Mouse (Mus musculus): Measurements from ENCODE around the gene Gm20388. TPM values are rescaled to one million over a fixed set of nuclear protein-coding genes. Genes with fewer than 3 reads are reported as not detected.
A peak's percentile ranks its signal among the peaks of the same experiment; 100 is the strongest.
"Not testable (repeated sequence)": the region's sequence is repeated elsewhere in the genome, so short reads cannot be mapped to it uniquely, and the experiment has no call there.

Gene Gm20388
- polyA plus RNA-seq, 1 experiment from 2014 or later = 4.4 TPM

GRCm38 (mm10) chr8:123043941-123044340, 3133.3 kb downstream of the Gm20388 start:
- Histone ChIP-seq H3K27me3 (no peaks in the 10 kb centered on the region), H3K9me3 (no peaks in the 10 kb centered on the region), H3K9ac (replicated peaks) (no peak overlapping the region), H3K4me1 (replicated peaks) (peaks cover 33% of the 10 kb centered on the region), H3K36me3 (no peaks in the 10 kb centered on the region), H3K4me3 (replicated peaks) (no peak overlapping the region), H3K27ac (no peak overlapping the region), H3K4me2 (replicated peaks) (no peak overlapping the region)
- ATAC-seq = no peak
- 88% methylated on average over 3 of the region's 3 CpGs for WGBS

DNA sequence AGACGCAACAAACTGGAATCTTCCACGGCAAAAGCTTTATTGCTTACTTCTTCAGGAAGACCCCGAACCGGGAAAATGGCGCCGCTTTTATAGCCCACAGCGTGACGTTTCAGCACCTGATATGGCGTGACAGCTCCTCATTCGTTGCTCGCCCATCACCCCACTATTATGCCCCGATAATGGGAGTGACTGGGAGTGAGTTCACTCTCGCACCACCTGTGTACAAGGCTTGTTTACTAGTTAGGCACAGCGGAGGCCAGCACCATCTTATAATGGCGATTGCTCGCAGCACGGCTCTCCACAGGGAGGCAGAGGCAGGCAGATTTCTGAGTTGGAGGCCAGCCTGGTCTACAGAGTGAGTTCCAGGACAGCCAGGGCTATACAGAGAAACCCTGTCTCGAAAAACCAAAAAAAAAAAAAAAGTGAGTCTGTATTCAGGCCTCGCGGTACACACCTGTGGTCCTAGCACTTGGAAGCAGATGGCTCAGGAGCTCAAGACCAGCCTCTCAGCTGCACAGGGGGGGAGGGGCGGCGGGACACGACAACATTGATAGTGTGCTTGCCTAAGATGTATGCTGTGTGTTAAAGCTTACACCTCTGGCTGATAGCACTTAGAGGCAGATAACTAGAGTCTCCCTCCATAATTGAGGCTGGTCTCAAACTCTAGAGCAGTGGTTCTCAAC, 3134.2 kb downstream of the Gm20388 start:
- ATAC-seq; H3K9me3 ChIP-seq; H3K27me3 ChIP-seq; H3K4me3 ChIP-seq (replicated peaks); H3K36me3 ChIP-seq; H3K27ac ChIP-seq; H3K4me2 ChIP-seq (replicated peaks); H3K9ac ChIP-seq (replicated peaks): not testable (repeated sequence)
- 97% methylated on average over 23 of the region's 23 CpGs for WGBS
- peaks cover 23% of the 10 kb centered on the region for H3K4me1 ChIP-seq (replicated peaks)

GRCm38 (mm10) chr8:123046706-123047105, 3136.1 kb downstream of the Gm20388 start:
- Histone ChIP-seq H3K9me3 (no peaks in the 10 kb centered on the region), H3K9ac (replicated peaks) (no peak overlapping the region), H3K27ac (no peak overlapping the region), H3K4me2 (replicated peaks) (no peak overlapping the region), H3K4me3 (replicated peaks) (no peak overlapping the region), H3K36me3 (no peaks in the 10 kb centered on the region), H3K27me3 (no peaks in the 10 kb centered on the region), H3K4me1 (replicated peaks) (peaks cover 12% of the 10 kb centered on the region)
- 85% methylated on average over 4 of the region's 4 CpGs for WGBS
- ATAC-seq = no peak

GRCm38 (mm10) chr8:123047827-123048226, 3137.2 kb downstream of the Gm20388 start:
- Histone ChIP-seq H3K27ac (no peak overlapping the region), H3K9ac (replicated peaks) (no peak overlapping the region; the same call in 1 of the 2 replicates), H3K9me3 (no peaks in the 10 kb centered on the region), H3K4me1 (replicated peaks) (peaks cover 12% of the 10 kb centered on the region), H3K27me3 (no peaks in the 10 kb centered on the region), H3K4me2 (replicated peaks) (no peak overlapping the region), H3K4me3 (replicated peaks) (no peak overlapping the region), H3K36me3 (no peaks in the 10 kb centered on the region)
- 89% methylated on average over 7 of the region's 7 CpGs for WGBS
- no peak for ATAC-seq

DNA sequence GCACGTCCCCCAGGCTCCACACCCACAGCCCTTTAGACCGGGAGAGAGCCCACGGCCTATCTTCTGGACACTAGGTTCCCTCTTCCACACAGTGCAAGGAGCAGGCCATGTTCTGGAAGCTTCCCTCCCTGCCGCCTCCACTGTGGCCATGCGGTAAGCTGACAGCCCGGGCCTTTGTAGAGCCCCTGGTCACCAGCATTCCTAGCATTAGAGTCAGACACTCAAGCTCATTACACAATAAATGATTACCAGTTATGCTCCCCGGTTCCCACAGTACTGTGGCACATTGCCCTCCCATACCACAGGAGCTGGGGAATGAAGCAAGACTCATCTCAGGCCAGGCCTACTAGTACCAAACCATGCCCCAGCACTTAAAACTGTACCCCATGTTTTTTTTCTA, 3137.8 kb downstream of the Gm20388 start:
- Histone ChIP-seq H3K9ac (replicated peaks) (no peak overlapping the region), H3K27ac (no peak overlapping the region), H3K4me1 (replicated peaks) (peaks cover 7% of the 10 kb centered on the region), H3K9me3 (no peaks in the 10 kb centered on the region), H3K36me3 (no peaks in the 10 kb centered on the region), H3K27me3 (no peaks in the 10 kb centered on the region), H3K4me2 (replicated peaks) (no peak overlapping the region), H3K4me3 (replicated peaks) (no peak overlapping the region)
- ATAC-seq = no peak
- WGBS = 94% methylated on average over 7 of the region's 7 CpGs

GRCm38 (mm10) chr8:123051458-123051857, 3140.8 kb downstream of the Gm20388 start:
- H3K9me3 ChIP-seq = no peaks in the 10 kb centered on the region

DNA sequence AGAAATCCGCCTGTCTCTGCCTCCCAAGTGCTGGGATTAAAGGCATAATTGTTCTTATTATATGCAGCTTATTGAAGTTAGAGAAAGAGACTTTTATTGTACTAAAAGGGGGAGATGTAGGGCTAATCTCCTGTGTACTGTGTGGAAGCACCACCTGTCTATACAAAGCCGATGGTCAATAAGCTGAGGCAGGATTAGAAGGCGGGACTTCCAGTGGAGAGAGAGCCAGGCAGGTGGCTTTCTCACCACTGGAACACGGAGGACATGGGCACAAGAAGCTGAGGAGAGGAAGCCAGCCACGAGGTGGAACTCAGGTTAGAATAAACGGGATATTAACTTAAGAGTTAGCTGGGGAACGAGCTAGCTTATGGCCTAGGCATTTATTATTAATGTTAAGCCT, 3152.1 kb downstream of the Gm20388 start, which contains the start of gene Spg7:
Gene Spg7 (plus strand): TSS at position 222 of the 400 bp plus-strand sequence.
- 0 out of 2 replicates have a peak, but pooled peaks cover 1% of the 10 kb centered on the region for H3K36me3 ChIP-seq
- peaks cover 29% of the 10 kb centered on the region for H3K4me1 ChIP-seq (replicated peaks)
- 69% methylated on average over 7 of the region's 7 CpGs for WGBS
- ATAC-seq = no peak
- H3K4me2 ChIP-seq (replicated peaks) = no peak within 1 kb of the TSS
- no peaks in the 10 kb centered on the region for H3K27me3 ChIP-seq
- H3K4me3 ChIP-seq (replicated peaks) = no peak within 1 kb of the TSS
- no peak within 1 kb of the TSS for H3K9ac ChIP-seq (replicated peaks)
- no peak within 1 kb of the TSS for H3K27ac ChIP-seq
- H3K9me3 ChIP-seq = no peaks in the 10 kb centered on the region

More at GRCm38 (mm10) chr8:123051458-123051857, 3140.8 kb downstream of the Gm20388 start:
- Histone ChIP-seq H3K4me3 (replicated peaks) (no peak overlapping the region), H3K9ac (replicated peaks) (no peak overlapping the region), H3K4me1 (replicated peaks) (no peaks in the 10 kb centered on the region), H3K4me2 (replicated peaks) (no peak overlapping the region), H3K27me3 (no peaks in the 10 kb centered on the region), H3K27ac (no peak overlapping the region), H3K36me3 (no peaks in the 10 kb centered on the region)
- ATAC-seq = no peak
- WGBS = 76% methylated on average over 5 of the region's 5 CpGs

DNA sequence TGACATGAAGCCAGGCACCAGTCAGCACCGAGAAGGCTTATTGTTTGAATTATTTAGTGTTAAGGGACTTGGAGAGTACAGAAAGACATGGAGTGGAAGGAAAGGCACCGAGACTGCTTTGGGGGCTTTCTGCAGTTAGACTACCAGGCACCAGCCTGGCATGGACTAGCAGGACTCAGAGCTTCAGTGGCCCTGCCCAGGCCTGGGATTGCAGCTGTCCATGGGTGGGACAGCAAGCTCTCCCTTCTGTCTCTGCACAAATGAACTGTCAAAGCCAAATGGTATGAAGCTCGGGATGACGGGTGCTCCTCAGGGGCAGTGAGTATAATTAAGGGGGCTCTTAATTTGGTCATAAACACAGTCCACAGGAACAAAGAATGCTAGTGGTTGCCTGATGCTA, 3153.4 kb downstream of the Gm20388 start:
- Histone ChIP-seq H3K9ac (replicated peaks) (no peak overlapping the region), H3K4me3 (replicated peaks) (peak overlapping the region; percentile 90; the same call in 1 of the 2 replicates)

GRCm38 (mm10) chr8:123064809-123065213, 3154.2 kb downstream of the Gm20388 start:
- 2% methylated on average over 14 of the region's 14 CpGs for WGBS
- no peaks in the 10 kb centered on the region for H3K9me3 ChIP-seq
- peak overlapping the region; percentile 59 for H3K4me2 ChIP-seq (replicated peaks)

More for the DNA sequence above, 3153.4 kb downstream of the Gm20388 start:
- Histone ChIP-seq H3K27ac (peak overlapping the region; percentile 93), H3K4me2 (replicated peaks) (peak overlapping the region; percentile 59), H3K36me3 (0 out of 2 replicates have a peak, but pooled peaks cover 9% of the 10 kb centered on the region), H3K9me3 (no peaks in the 10 kb centered on the region), H3K27me3 (no peaks in the 10 kb centered on the region), H3K4me1 (replicated peaks) (peaks cover 29% of the 10 kb centered on the region)
- no peak for ATAC-seq
- 79% methylated on average over 4 of the region's 4 CpGs for WGBS

GRCm38 (mm10) chr8:123065214-123066100, 3154.8 kb downstream of the Gm20388 start:
- H3K27me3 ChIP-seq = no peaks in the 10 kb centered on the region
- peak; percentile 98 for ATAC-seq
- H3K36me3 ChIP-seq = peaks cover 13% of the 10 kb centered on the region; the same call in 1 of the 2 replicates
- peak overlapping the region; percentile 90 for H3K4me3 ChIP-seq (replicated peaks)
- peak overlapping the region; percentile 93 for H3K27ac ChIP-seq
- under 1% methylated on average over 84 of the region's 84 CpGs for WGBS
- H3K4me1 ChIP-seq (replicated peaks) = peaks cover 29% of the 10 kb centered on the region
- H3K9me3 ChIP-seq = no peaks in the 10 kb centered on the region
- H3K9ac ChIP-seq (replicated peaks) = peak overlapping the region; percentile 94
- H3K4me2 ChIP-seq (replicated peaks) = peak overlapping the region; percentile 74

More at GRCm38 (mm10) chr8:123064809-123065213, 3154.2 kb downstream of the Gm20388 start:
- peaks cover 29% of the 10 kb centered on the region for H3K4me1 ChIP-seq (replicated peaks)
- peak; percentile 32; the same call in 1 of the 2 replicates for ATAC-seq
- peak overlapping the region; percentile 90 for H3K4me3 ChIP-seq (replicated peaks)
- H3K36me3 ChIP-seq = 0 out of 2 replicates have a peak, but pooled peaks cover 9% of the 10 kb centered on the region
- H3K27ac ChIP-seq = peak overlapping the region; percentile 93
- H3K27me3 ChIP-seq = no peaks in the 10 kb centered on the region
- H3K9ac ChIP-seq (replicated peaks) = peak overlapping the region; percentile 94

- Histone ChIP-seq H3K9ac (replicated peaks) (peak overlapping the region; percentile 94), H3K27ac (peak overlapping the region; percentile 93), H3K27me3 (no peaks in the 10 kb centered on the region), H3K4me2 (replicated peaks) (peak overlapping the region; percentile 74), H3K36me3 (peaks cover 18% of the 10 kb centered on the region), H3K4me3 (replicated peaks) (peak overlapping the region; percentile 90), H3K4me1 (replicated peaks) (peaks cover 29% of the 10 kb centered on the region), H3K9me3 (no peaks in the 10 kb centered on the region)
- 37% methylated on average over 7 of the region's 7 CpGs for WGBS
- no peak for ATAC-seq
These were observed 3155.6 kb downstream of the Gm20388 start for GRCm38 (mm10) chr8:123066101-123066683.

Data from midbrain, embryonic 13.5 days (tissue).